Mouse (Mus musculus): ENCODE data around the gene Dpf3. TPM values are rescaled to one million over a fixed set of nuclear protein-coding genes. Genes with fewer than 3 reads are reported as not detected.
A peak's percentile ranks its signal among the peaks of the same experiment; 100 is the strongest.

The Dpf3 gene
- polyA plus RNA-seq, 1 experiment from 2014 or later = 1.4 TPM

DNA sequence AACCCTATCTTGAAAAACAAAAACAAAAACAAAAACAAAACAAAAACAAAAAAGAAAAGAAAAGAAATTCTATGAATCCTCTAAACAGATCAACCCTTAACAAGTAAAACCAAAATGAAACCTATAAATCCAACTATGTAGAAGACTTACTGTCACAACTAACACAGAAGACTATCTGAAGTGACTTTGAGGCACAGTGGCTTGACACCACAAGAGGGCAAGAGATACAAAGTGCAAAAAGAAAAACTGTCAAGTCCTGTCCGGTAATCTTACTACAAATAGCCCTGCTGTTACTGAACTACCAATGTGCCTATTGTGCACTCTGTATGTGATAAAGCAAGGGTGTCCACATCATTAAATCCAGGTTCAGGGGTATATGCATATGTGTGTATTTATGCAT, 120.0 kb downstream of the Dpf3 start:
- ATAC-seq (no peak), DNase-seq (ENCODE audit: low spot score) (no peak)
- H3K9ac ChIP-seq (replicated peaks; ENCODE audit: low read depth) = no peak overlapping the region
- WGBS = 83% methylated on average over 1 of the region's 1 CpGs
- no peak overlapping the region for H3K27ac ChIP-seq (ENCODE audit: low read length)
- no peaks in the 10 kb centered on the region for H3K27me3 ChIP-seq (replicated peaks; ENCODE audit: insufficient read depth, low read length)
- H3K4me3 ChIP-seq (ENCODE audit: low read depth, low read length) = no peak overlapping the region
- H3K4me1 ChIP-seq (ENCODE audit: insufficient read depth, low read depth, low read length) = no peaks in the 10 kb centered on the region
- H3K36me3 ChIP-seq (ENCODE audit: insufficient read depth, low read length) = no peaks in the 10 kb centered on the region
- no peaks in the 10 kb centered on the region for H3K9me3 ChIP-seq (ENCODE audit: low read length)
- no peak overlapping the region for H3K4me2 ChIP-seq (replicated peaks; ENCODE audit: low read depth, low read length)
- TF ChIP-seq EP300 (IDR thresholded peaks at IDR 0.05) (no peak), CTCF (IDR thresholded peaks at IDR 0.05) (no peak)

GRCm38 (mm10) chr12:83364771-83365170, 122.7 kb downstream of the Dpf3 start:
- no peak overlapping the region for H3K27ac ChIP-seq (ENCODE audit: low read length)
- H3K27me3 ChIP-seq (replicated peaks; ENCODE audit: insufficient read depth, low read length) = no peaks in the 10 kb centered on the region
- 62% methylated on average over 3 of the region's 3 CpGs for WGBS
- H3K9ac ChIP-seq (replicated peaks; ENCODE audit: low read depth) = no peak overlapping the region
- no peak for ATAC-seq
- no peak overlapping the region for H3K4me3 ChIP-seq (ENCODE audit: low read depth, low read length)
- no peak for TF ChIP-seq EP300 (IDR thresholded peaks at IDR 0.05)
- TF ChIP-seq CTCF (IDR thresholded peaks at IDR 0.05) = no peak
- DNase-seq (ENCODE audit: low spot score) = no peak
- H3K9me3 ChIP-seq (ENCODE audit: low read length) = no peaks in the 10 kb centered on the region
- no peaks in the 10 kb centered on the region for H3K36me3 ChIP-seq (ENCODE audit: insufficient read depth, low read length)
- no peak overlapping the region for H3K4me2 ChIP-seq (replicated peaks; ENCODE audit: low read depth, low read length)
- no peaks in the 10 kb centered on the region for H3K4me1 ChIP-seq (ENCODE audit: insufficient read depth, low read depth, low read length)

GRCm38 (mm10) chr12:83361801-83362200, 125.7 kb downstream of the Dpf3 start:
- Histone ChIP-seq H3K4me3 (ENCODE audit: low read depth, low read length) (no peak overlapping the region), H3K27me3 (replicated peaks; ENCODE audit: insufficient read depth, low read length) (no peaks in the 10 kb centered on the region), H3K36me3 (ENCODE audit: insufficient read depth, low read length) (no peaks in the 10 kb centered on the region), H3K4me1 (ENCODE audit: insufficient read depth, low read depth, low read length) (no peaks in the 10 kb centered on the region), H3K4me2 (replicated peaks; ENCODE audit: low read depth, low read length) (no peak overlapping the region), H3K9ac (replicated peaks; ENCODE audit: low read depth) (no peak overlapping the region), H3K27ac (ENCODE audit: low read length) (no peak overlapping the region), H3K9me3 (ENCODE audit: low read length) (no peaks in the 10 kb centered on the region)
- DNase-seq (ENCODE audit: low spot score) = no peak
- WGBS = 69% methylated on average over 3 of the region's 3 CpGs
- TF ChIP-seq EP300 (IDR thresholded peaks at IDR 0.05) (no peak), CTCF (IDR thresholded peaks at IDR 0.05) (no peak)
- ATAC-seq = no peak

GRCm38 (mm10) chr12:83352640-83353039, 134.9 kb downstream of the Dpf3 start:
- DNase-seq (ENCODE audit: low spot score) (no peak), ATAC-seq (no peak)
- Histone ChIP-seq H3K27me3 (replicated peaks; ENCODE audit: insufficient read depth, low read length) (no peaks in the 10 kb centered on the region), H3K4me1 (ENCODE audit: insufficient read depth, low read depth, low read length) (no peaks in the 10 kb centered on the region), H3K36me3 (ENCODE audit: insufficient read depth, low read length) (no peaks in the 10 kb centered on the region), H3K27ac (ENCODE audit: low read length) (no peak overlapping the region), H3K9me3 (ENCODE audit: low read length) (no peaks in the 10 kb centered on the region), H3K4me2 (replicated peaks; ENCODE audit: low read depth, low read length) (no peak overlapping the region), H3K9ac (replicated peaks; ENCODE audit: low read depth) (no peak overlapping the region), H3K4me3 (ENCODE audit: low read depth, low read length) (no peak overlapping the region)
- TF ChIP-seq EP300 (IDR thresholded peaks at IDR 0.05) (no peak), CTCF (IDR thresholded peaks at IDR 0.05) (no peak)
- WGBS = 66% methylated on average over 6 of the region's 6 CpGs

GRCm38 (mm10) chr12:83349736-83350135, 137.8 kb downstream of the Dpf3 start:
- H3K9ac ChIP-seq (replicated peaks; ENCODE audit: low read depth) = no peak overlapping the region
- no peak overlapping the region for H3K4me3 ChIP-seq (ENCODE audit: low read depth, low read length)

GRCm38 (mm10) chr12:83348246-83348645, 139.3 kb downstream of the Dpf3 start:
- no peaks in the 10 kb centered on the region for H3K9me3 ChIP-seq (ENCODE audit: low read length)

More at GRCm38 (mm10) chr12:83349736-83350135, 137.8 kb downstream of the Dpf3 start:
- Histone ChIP-seq H3K9me3 (ENCODE audit: low read length) (no peaks in the 10 kb centered on the region), H3K36me3 (ENCODE audit: insufficient read depth, low read length) (no peaks in the 10 kb centered on the region), H3K4me1 (ENCODE audit: insufficient read depth, low read depth, low read length) (no peaks in the 10 kb centered on the region), H3K27ac (ENCODE audit: low read length) (no peak overlapping the region), H3K27me3 (replicated peaks; ENCODE audit: insufficient read depth, low read length) (no peaks in the 10 kb centered on the region), H3K4me2 (replicated peaks; ENCODE audit: low read depth, low read length) (no peak overlapping the region)
- DNase-seq (ENCODE audit: low spot score) = no peak
- TF ChIP-seq EP300 (IDR thresholded peaks at IDR 0.05) (no peak), CTCF (IDR thresholded peaks at IDR 0.05) (no peak)
- WGBS = 72% methylated on average over 5 of the region's 5 CpGs
- no peak for ATAC-seq

DNA sequence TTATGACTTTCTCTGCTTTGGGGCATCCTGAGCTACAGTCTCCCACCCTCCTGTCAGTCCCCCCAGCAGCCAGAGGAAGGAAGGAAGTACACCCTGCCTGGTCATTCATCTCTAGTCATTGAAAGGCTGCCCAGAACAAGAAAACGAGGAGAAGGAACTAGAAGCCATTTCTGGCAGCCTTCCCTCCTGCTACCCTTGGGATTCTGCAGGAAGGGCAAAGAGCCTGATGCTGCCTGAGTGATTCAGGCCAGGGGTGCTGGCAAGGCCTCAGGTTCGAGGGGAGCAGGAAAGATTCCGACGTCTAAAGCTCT, 144.7 kb downstream of the Dpf3 start:
- DNase-seq (ENCODE audit: low spot score) (peak; percentile 42), ATAC-seq (peak; percentile 53; the same call in 1 of the 2 replicates)
- TF ChIP-seq EP300 (IDR thresholded peaks at IDR 0.05) (no peak), CTCF (IDR thresholded peaks at IDR 0.05) (no peak)
- H3K27ac ChIP-seq (ENCODE audit: low read length) = no peak overlapping the region
- no peaks in the 10 kb centered on the region for H3K4me1 ChIP-seq (ENCODE audit: insufficient read depth, low read depth, low read length)
- 20% methylated on average over 4 of the region's 4 CpGs for WGBS
- no peak overlapping the region for H3K4me3 ChIP-seq (ENCODE audit: low read depth, low read length)
- no peak overlapping the region for H3K9ac ChIP-seq (replicated peaks; ENCODE audit: low read depth)
- no peaks in the 10 kb centered on the region for H3K36me3 ChIP-seq (ENCODE audit: insufficient read depth, low read length)
- no peak overlapping the region for H3K4me2 ChIP-seq (replicated peaks; ENCODE audit: low read depth, low read length)
- H3K9me3 ChIP-seq (ENCODE audit: low read length) = no peaks in the 10 kb centered on the region
- no peaks in the 10 kb centered on the region for H3K27me3 ChIP-seq (replicated peaks; ENCODE audit: insufficient read depth, low read length)

More at GRCm38 (mm10) chr12:83348246-83348645, 139.3 kb downstream of the Dpf3 start:
- no peaks in the 10 kb centered on the region for H3K36me3 ChIP-seq (ENCODE audit: insufficient read depth, low read length)
- 31% methylated on average over 3 of the region's 3 CpGs for WGBS
- no peaks in the 10 kb centered on the region for H3K4me1 ChIP-seq (ENCODE audit: insufficient read depth, low read depth, low read length)
- DNase-seq (ENCODE audit: low spot score) (no peak), ATAC-seq (no peak)
- no peak overlapping the region for H3K4me3 ChIP-seq (ENCODE audit: low read depth, low read length)
- no peaks in the 10 kb centered on the region for H3K27me3 ChIP-seq (replicated peaks; ENCODE audit: insufficient read depth, low read length)
- H3K4me2 ChIP-seq (replicated peaks; ENCODE audit: low read depth, low read length) = no peak overlapping the region
- H3K27ac ChIP-seq (ENCODE audit: low read length) = no peak overlapping the region
- TF ChIP-seq CTCF (IDR thresholded peaks at IDR 0.05) (no peak), EP300 (IDR thresholded peaks at IDR 0.05) (no peak)
- H3K9ac ChIP-seq (replicated peaks; ENCODE audit: low read depth) = no peak overlapping the region
